In genomic region chr17:84352790-84353154, GRCm38 (mm10) we compare ENCODE assay signal across 18 mouse cellular contexts.
A peak's percentile ranks its signal among the peaks of the same experiment; 100 is the strongest.
DNase-seq lines count a peak whose midpoint lies in the region; ATAC-seq and TF ChIP-seq lines count a peak whose summit lies in the region.
"Had no signal": no experiment of that assay in that cellular context is flagged by ENCODE, and none has a peak within 500 bp of the region (broad histone marks: within the 10 kb centered on the region; RNA-seq: fewer than 3 reads in every experiment).

No protein-coding gene starts in this region.

- H3K27me3 ChIP-seq in limb, embryonic 13.5 days: no peaks in the 10 kb centered on the region
- H3K27me3 ChIP-seq in limb, embryonic 10.5 days (ENCODE audit: low read depth, poor library complexity, severe bottlenecking): no peaks in the 10 kb centered on the region
- no peaks in the 10 kb centered on the region for H3K27me3 ChIP-seq in stomach, embryonic 14.5 days (ENCODE audit: control insufficient read depth, insufficient read depth, low read length)
- no peaks in the 10 kb centered on the region for H3K27me3 ChIP-seq in stomach, postnatal 0 days (ENCODE audit: control insufficient read depth, insufficient read depth, low read length)
- H3K27me3 ChIP-seq in embryonic facial prominence, embryonic 14.5 days (replicated peaks; ENCODE audit: control insufficient read depth, insufficient read depth, low read length): no peaks in the 10 kb centered on the region
- H3K27me3 ChIP-seq in midbrain, embryonic 13.5 days: no peaks in the 10 kb centered on the region
- H3K27me3 ChIP-seq in cerebellum, adult 2 months (ENCODE audit: control insufficient read depth, insufficient read depth, low read length): no peaks in the 10 kb centered on the region
- H3K27me3 ChIP-seq: kidney, embryonic 15.5 days; limb, embryonic 15.5 days; megakaryocyte, embryonic 14.5 days; Patski had no signal

- no peak overlapping the region for H3K4me2 ChIP-seq in limb, embryonic 13.5 days (replicated peaks)
- no peak overlapping the region for H3K4me2 ChIP-seq in stomach, embryonic 14.5 days (replicated peaks; ENCODE audit: low read depth, low read length)
- H3K4me2 ChIP-seq in stomach, postnatal 0 days (replicated peaks; ENCODE audit: low read depth): no peak overlapping the region
- H3K4me2 ChIP-seq in embryonic facial prominence, embryonic 14.5 days (ENCODE audit: low read depth, low read length): no peak overlapping the region
- no peak overlapping the region for H3K4me2 ChIP-seq in midbrain, embryonic 13.5 days (replicated peaks)
- H3K4me2 ChIP-seq: kidney, embryonic 15.5 days; limb, embryonic 15.5 days had no signal

- H3K9ac ChIP-seq in limb, embryonic 13.5 days: no peak overlapping the region
- no peak overlapping the region for H3K9ac ChIP-seq in stomach, embryonic 14.5 days (replicated peaks; ENCODE audit: low read depth, low read length)
- no peak overlapping the region for H3K9ac ChIP-seq in stomach, postnatal 0 days (ENCODE audit: low read length)
- H3K9ac ChIP-seq in embryonic facial prominence, embryonic 14.5 days (ENCODE audit: low read depth, low read length): no peak overlapping the region
- H3K9ac ChIP-seq in midbrain, embryonic 13.5 days (replicated peaks): no peak overlapping the region
- H3K9ac ChIP-seq: kidney, embryonic 15.5 days; limb, embryonic 15.5 days had no signal

- ATAC-seq in limb, embryonic 13.5 days (ENCODE audit: low FRiP score, low read depth): no peak
- ATAC-seq in stomach, embryonic 14.5 days (ENCODE audit: insufficient number of reproducible peaks, insufficient read depth, low FRiP score, low read depth): no peak
- ATAC-seq in stomach, postnatal 0 days (ENCODE audit: low FRiP score, low TSS enrichment): no peak
- peak; percentile 51 for ATAC-seq in embryonic facial prominence, embryonic 14.5 days (ENCODE audit: low read depth)
- ATAC-seq in midbrain, embryonic 13.5 days: no peak
- ATAC-seq: forebrain, embryonic 14.5 days; midbrain, embryonic 16.5 days; Patski had no signal

- peaks cover 20% of the 10 kb centered on the region for H3K36me3 ChIP-seq in limb, embryonic 13.5 days
- H3K36me3 ChIP-seq in limb, embryonic 10.5 days: peaks cover 27% of the 10 kb centered on the region
- H3K36me3 ChIP-seq in stomach, embryonic 14.5 days (ENCODE audit: control insufficient read depth, insufficient read depth, low read length): peaks cover 5% of the 10 kb centered on the region
- no peaks in the 10 kb centered on the region; the same call in 1 of the 2 replicates for H3K36me3 ChIP-seq in stomach, postnatal 0 days (ENCODE audit: control insufficient read depth, insufficient read depth, low read length)
- 0 out of 2 replicates have a peak, but pooled peaks cover 17% of the 10 kb centered on the region for H3K36me3 ChIP-seq in embryonic facial prominence, embryonic 14.5 days (ENCODE audit: control insufficient read depth, insufficient read depth, low read length)
- H3K36me3 ChIP-seq in midbrain, embryonic 13.5 days: 0 out of 2 replicates have a peak, but pooled peaks cover 2% of the 10 kb centered on the region

- no peak for TF ChIP-seq CTCF in stomach, postnatal 0 days (IDR thresholded peaks at IDR 0.05; ENCODE audit: low read depth)
- TF ChIP-seq CTCF in cerebellum, adult 2 months (IDR thresholded peaks at IDR 0.05; ENCODE audit: borderline replicate concordance, insufficient read depth, low read depth, low read length): no peak

- H3K27ac ChIP-seq in limb, embryonic 13.5 days: peak overlapping the region; percentile 10; the same call in 1 of the 2 replicates
- no peak overlapping the region for H3K27ac ChIP-seq in limb, embryonic 10.5 days
- H3K27ac ChIP-seq in stomach, embryonic 14.5 days (ENCODE audit: low read length): peak overlapping the region; percentile 69; the same call in 1 of the 2 replicates
- H3K27ac ChIP-seq in stomach, postnatal 0 days (replicated peaks): no peak overlapping the region
- no peak overlapping the region for H3K27ac ChIP-seq in embryonic facial prominence, embryonic 14.5 days (replicated peaks; ENCODE audit: low read depth, low read length)
- no peak overlapping the region for H3K27ac ChIP-seq in midbrain, embryonic 13.5 days
- no peak overlapping the region for H3K27ac ChIP-seq in cerebellum, adult 2 months (ENCODE audit: insufficient read depth, low read length)
- H3K27ac ChIP-seq: kidney, embryonic 15.5 days had no signal

- peaks cover 16% of the 10 kb centered on the region for H3K4me1 ChIP-seq in limb, embryonic 13.5 days
- peaks cover 3% of the 10 kb centered on the region; the same call in 1 of the 2 replicates for H3K4me1 ChIP-seq in limb, embryonic 10.5 days
- peaks cover 7% of the 10 kb centered on the region; the same call in 1 of the 2 replicates for H3K4me1 ChIP-seq in stomach, embryonic 14.5 days (ENCODE audit: control insufficient read depth, insufficient read depth, low read length)
- H3K4me1 ChIP-seq in stomach, postnatal 0 days (replicated peaks; ENCODE audit: control insufficient read depth, insufficient read depth): no peaks in the 10 kb centered on the region
- peaks cover 26% of the 10 kb centered on the region for H3K4me1 ChIP-seq in embryonic facial prominence, embryonic 14.5 days (ENCODE audit: control insufficient read depth, insufficient read depth, low read length)
- H3K4me1 ChIP-seq in midbrain, embryonic 13.5 days (replicated peaks): peaks cover 14% of the 10 kb centered on the region
- H3K4me1 ChIP-seq in cerebellum, adult 2 months (ENCODE audit: control insufficient read depth, insufficient read depth, low read length): peaks cover 16% of the 10 kb centered on the region

- no peaks in the 10 kb centered on the region for H3K9me3 ChIP-seq in limb, embryonic 13.5 days
- H3K9me3 ChIP-seq in limb, embryonic 10.5 days (replicated peaks): no peaks in the 10 kb centered on the region
- H3K9me3 ChIP-seq in stomach, embryonic 14.5 days (ENCODE audit: control insufficient read depth, low read depth, low read length): no peaks in the 10 kb centered on the region
- H3K9me3 ChIP-seq in stomach, postnatal 0 days (ENCODE audit: control insufficient read depth, low read length): no peaks in the 10 kb centered on the region
- no peaks in the 10 kb centered on the region for H3K9me3 ChIP-seq in embryonic facial prominence, embryonic 14.5 days (ENCODE audit: control insufficient read depth, low read length)
- H3K9me3 ChIP-seq in midbrain, embryonic 13.5 days: no peaks in the 10 kb centered on the region
- H3K9me3 ChIP-seq: kidney, embryonic 15.5 days; limb, embryonic 15.5 days; megakaryocyte, embryonic 14.5 days had no signal

- no peak overlapping the region for H3K4me3 ChIP-seq in limb, embryonic 13.5 days
- no peak overlapping the region for H3K4me3 ChIP-seq in limb, embryonic 10.5 days
- H3K4me3 ChIP-seq in stomach, embryonic 14.5 days (ENCODE audit: low read depth, low read length): no peak overlapping the region
- H3K4me3 ChIP-seq in stomach, postnatal 0 days (ENCODE audit: low read depth, low read length): no peak overlapping the region
- no peak overlapping the region for H3K4me3 ChIP-seq in embryonic facial prominence, embryonic 14.5 days (ENCODE audit: low read depth, low read length)
- H3K4me3 ChIP-seq in midbrain, embryonic 13.5 days (replicated peaks): no peak overlapping the region
- no peak overlapping the region for H3K4me3 ChIP-seq in cerebellum, adult 2 months (replicated peaks; ENCODE audit: insufficient read depth, low read depth, low read length)
- H3K4me3 ChIP-seq: kidney, embryonic 15.5 days; limb, embryonic 15.5 days; megakaryocyte, embryonic 14.5 days had no signal

- no peak for TF ChIP-seq EP300 in stomach, postnatal 0 days (optimal IDR thresholded peaks at IDR 0.05)

- TF ChIP-seq POLR2A in cerebellum, adult 2 months (IDR thresholded peaks at IDR 0.05; ENCODE audit: borderline replicate concordance, insufficient read depth, low read length): no peak

- no peak for DNase-seq in limb, embryonic 10.5 days (ENCODE audit: low spot score)
- DNase-seq in stomach, postnatal 0 days (ENCODE audit: low spot score): no peak
- peak; percentile 56 for DNase-seq in embryonic facial prominence, embryonic 14.5 days (ENCODE audit: low spot score)
- DNase-seq in cerebellum, adult 2 months: no peak
- DNase-seq: adrenal gland, adult 8-10 months; gastrocnemius, postnatal 25 days; lung, adult 2 months; retina, postnatal 1 day; thymus, postnatal 25 days had no signal

- 72% methylated on average over 3 of the region's 3 CpGs for WGBS in limb, embryonic 13.5 days
- 87% methylated on average over 3 of the region's 3 CpGs for WGBS in limb, embryonic 10.5 days
- WGBS in stomach, embryonic 14.5 days: 76% methylated on average over 3 of the region's 3 CpGs
- WGBS in stomach, postnatal 0 days: 86% methylated on average over 3 of the region's 3 CpGs
- WGBS in embryonic facial prominence, embryonic 14.5 days: 48% methylated on average over 3 of the region's 3 CpGs
- 96% methylated on average over 3 of the region's 3 CpGs for WGBS in midbrain, embryonic 13.5 days
- WGBS in cerebellum, adult 2 months: 81% methylated on average over 3 of the region's 3 CpGs

Comparison
In these comparisons a context has a peak if more than half of its experiments do, and no peak if none do; other contexts are left out.
1. H3K27ac ChIP-seq: peak in limb, embryonic 13.5 days (single experiment) and stomach, embryonic 14.5 days (single experiment); none in limb, embryonic 10.5 days (single experiment), stomach, postnatal 0 days (single experiment), embryonic facial prominence, embryonic 14.5 days (single experiment), midbrain, embryonic 13.5 days (single experiment) and cerebellum, adult 2 months (single experiment).